Mouse (Mus musculus) erythroblast, adult 5-6 weeks (primary cell): ENCODE measurements around the gene Gm49366. TPM values are rescaled to one million over a fixed set of nuclear protein-coding genes. Genes with fewer than 3 reads are reported as not detected.
"Not testable (repeated sequence)": the region's sequence is repeated elsewhere in the genome, so short reads cannot be mapped to it uniquely, and the experiment has no call there.

ENCODE experiments used
- ATAC-seq: replicated peaks from 2 replicates; pipeline ENCODE4 v1.8.0; 2016; ENCODE audit warnings: moderate number of reproducible peaks, mild to moderate bottlenecking, moderate TSS enrichment, inconsistent platforms; ENCODE audit not compliant: poor library complexity, low FRiP score, severe bottlenecking
- total RNA-seq, 2 experiments: library from RNA; stranded (forward) in 1 of 2; stranded (reverse) in 1 of 2; fragments of 150-400 nt in 1 of 2; fragments of 200-764, 138-1000 nt in 1 of 2; gene quantifications; 2 replicates each; pipeline versions ENCODE4 v1.2.3 to v1.2.4; 2015 to 2017; ENCODE audit warnings: low replicate concordance in 2 of 2

Gm49366 gene
- total RNA-seq, 2 experiments from 2014 or later = not detected

DNA sequence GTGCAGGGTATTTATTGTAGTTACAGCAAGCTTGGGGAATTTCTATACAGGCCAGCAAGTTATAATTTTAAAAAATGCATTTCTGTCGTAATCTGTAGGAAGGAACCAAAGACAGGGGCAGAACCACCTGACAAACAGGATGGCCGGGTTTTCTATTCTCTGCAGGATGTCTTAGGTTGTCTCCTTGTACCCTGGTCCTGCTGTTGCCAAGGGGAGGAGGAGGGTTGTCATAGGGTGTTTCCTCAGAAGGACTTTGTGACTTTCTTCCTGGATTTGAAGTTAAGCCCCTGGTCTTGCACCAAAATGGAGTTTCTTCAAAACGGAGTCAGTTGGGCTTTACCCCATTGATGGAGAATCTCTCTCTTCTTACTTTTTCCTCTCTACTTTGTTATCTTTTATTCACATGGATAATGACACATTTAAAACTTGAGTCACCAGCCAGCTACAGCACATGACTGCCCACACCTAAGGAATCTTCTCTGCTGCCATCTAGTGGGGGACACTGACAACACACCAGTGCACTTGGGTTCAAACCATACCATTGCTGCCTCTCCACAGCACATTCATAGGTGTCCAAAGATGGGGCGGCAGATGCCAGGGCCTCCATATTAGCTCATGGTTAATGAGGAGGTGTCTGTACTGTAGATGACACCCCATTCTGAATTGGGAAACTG lies 7.9 kb upstream of the Gm49366 start:
- ATAC-seq = peak; percentile 92

DNA sequence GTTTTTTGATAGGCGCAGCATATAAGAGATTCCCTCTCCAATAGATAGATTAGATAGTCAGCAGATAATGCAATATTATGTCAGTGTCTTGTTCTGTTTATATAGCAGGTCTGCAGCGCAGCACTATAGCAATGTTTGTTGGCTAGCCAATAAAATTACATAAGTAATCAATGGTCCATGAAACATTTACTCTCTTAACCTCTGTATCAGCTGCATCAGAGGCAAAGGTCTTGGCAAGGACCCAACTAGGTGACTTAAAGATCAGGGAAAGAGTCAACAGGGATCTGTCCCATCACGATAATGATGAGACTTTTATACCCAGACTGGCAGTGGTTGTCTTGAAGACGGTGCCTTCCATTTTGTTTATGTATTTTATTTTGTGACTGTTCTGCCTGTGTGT lies 5.9 kb upstream of the Gm49366 start:
- ATAC-seq = no peak

DNA sequence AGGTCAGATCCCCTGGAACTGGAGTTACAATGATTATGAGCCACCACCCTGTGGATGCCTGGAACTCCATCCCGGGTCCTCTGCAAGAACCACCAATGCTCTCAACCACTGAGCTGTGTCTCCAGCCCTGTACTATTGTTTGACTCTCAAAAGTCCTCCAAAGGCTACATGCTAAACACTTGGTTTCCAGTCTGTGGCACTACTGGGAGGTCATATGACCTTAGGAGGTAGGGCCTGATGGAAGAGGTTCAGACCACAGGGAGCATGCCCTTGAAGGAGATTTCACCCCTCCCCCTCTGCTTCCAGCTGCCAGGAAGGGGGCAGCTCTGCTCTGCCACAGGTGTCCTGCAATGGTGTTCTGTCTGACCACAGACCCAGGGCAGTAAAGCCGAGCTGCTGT lies 5.4 kb upstream of the Gm49366 start:
- ATAC-seq = not testable (repeated sequence)

DNA sequence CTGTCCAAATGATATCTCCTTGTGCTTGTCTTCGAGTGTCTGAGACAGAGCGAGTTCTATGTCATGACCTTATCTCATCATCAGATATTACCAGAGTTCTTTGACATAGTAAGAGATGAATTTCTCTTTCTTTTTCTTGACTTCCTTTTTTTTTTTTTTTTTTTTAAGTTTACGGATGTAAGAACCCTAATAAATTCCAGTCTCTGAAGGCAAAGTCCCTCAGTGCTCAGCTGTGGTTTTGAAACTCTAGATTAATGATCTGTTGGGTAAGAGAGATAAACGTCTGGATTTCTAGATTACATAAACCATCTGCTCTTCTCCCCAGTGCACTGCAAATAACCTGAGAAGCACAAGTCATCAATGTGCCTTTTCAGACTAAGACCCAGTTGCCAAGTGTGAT lies 4.6 kb upstream of the Gm49366 start:
- ATAC-seq = no peak

DNA sequence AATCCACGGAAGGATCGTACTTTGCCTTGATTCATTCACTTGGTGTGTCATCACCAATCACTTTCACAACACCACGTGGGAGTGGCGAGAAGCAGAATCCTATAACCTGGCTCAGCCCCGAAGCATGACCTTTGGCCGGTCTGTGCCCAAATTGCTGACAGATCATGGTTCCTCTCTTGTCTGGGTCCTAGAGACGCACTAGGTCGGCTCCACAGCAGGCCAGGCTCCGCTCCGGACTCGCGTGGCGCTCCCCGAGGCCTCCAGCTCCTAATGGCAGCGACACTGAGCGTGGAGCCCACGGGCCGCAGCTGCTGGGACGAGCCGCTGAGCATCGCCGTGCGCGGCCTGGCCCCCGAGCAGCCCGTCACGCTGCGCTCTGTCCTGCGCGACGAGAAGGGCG lies 494 bp upstream of the Gm49366 start, which contains the start of gene Acot4:
TSS of gene Acot4 (plus strand) at position 139 of the 400 bp plus-strand sequence.
- ATAC-seq = not testable (repeated sequence)

DNA sequence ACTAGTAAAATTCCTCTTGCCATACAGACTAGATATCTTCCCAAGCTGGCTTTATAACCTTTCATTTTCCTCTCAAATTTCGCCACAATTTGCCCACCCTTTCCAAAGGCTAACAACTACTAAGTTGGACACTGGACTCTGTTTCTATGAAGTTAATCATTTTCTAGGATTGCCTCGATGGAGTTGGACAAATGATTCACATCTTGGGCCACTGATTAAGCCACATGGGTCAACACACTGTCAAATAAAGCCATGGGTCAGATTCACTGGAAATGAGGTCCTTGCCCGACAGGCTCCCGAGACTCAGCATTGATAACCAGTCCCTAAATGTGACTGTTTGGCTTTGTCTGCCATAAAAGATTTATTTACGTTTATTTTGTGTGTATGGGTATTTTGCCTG lies 3.5 kb downstream of the Gm49366 start:
- ATAC-seq = no peak

DNA sequence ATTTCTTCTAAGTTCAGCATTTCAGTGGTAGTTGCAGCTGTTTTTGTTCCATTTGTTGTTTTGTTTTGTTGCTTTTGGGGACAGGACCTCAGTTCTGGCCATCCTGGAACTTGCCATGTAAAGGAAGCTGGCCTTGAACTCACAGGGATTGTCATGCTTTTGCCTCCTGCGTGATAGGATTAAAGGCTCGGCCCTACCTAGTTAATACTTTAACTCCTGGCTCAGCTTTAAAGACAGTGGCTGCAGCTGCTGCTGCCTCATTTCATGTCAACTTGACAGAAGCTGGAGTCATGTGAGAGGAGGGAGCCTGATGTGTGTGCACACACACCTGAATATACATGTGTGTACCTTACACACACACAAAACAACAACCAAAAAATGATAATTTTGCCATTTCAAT lies 5.3 kb downstream of the Gm49366 start:
- ATAC-seq = no peak

DNA sequence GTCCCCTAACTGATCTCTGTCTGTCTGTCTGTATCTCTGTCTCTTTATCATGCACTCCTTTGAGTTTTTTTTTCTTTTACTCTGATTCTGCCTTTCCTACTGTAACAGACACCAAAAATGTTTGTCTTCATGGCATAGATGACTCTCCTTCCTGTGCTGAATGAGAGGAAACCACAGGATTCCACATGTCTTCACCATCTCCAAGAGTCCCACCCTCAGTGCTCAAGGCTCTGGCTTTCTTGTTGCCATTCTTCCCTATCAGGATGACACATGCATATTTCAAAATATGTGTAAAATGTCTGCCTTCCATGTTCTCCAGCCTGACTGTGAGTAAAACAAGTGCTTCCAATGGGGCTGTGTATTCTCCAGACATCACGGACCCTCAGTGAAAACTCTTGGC lies 8.2 kb downstream of the Gm49366 start:
- ATAC-seq = no peak

DNA sequence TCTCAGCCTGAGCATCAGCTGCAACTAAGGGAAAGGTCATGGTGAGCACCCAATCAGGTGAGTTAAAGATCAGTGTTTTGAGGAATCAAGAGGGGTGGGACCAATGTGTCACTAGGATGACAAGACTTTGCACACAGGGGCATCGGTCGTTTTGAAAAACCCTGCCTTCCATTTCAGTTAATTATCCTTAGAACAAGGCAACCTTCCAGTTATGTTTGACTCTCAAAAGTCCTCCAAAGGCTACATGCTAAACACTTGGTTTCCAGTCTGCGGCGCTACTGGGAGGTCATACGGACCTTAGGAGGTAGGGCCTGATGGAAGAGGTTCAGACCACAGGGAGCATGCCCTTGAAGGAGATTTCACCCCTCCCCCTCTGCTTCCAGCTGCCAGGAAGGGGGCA lies 12.0 kb downstream of the Gm49366 start:
- not testable (repeated sequence) for ATAC-seq

DNA sequence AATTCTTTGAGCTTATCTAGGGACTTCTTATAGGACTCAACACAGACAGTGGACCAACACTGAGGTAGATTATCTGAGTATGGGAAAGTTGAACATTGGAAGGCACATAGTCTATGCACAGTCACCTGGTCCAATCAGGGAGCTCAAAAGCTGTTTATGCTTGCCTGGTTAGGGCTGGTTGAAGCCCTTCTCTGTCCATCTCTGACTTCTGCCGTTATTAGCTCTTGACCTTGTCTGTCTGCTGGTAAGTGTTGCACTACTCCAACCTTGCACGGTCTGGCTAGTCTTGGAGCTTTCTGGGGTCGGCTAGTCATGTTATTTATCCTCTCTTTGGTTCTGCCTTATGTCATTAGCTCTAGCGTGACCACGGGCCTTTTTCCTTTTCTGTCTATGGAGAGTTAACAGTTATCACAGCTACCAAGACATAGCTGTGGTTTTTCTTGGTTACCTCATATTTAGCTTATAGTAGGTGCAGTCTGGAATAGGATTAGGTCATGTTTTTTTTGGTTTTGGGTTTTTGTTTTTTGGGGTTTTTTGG lies 13.3 kb downstream of the Gm49366 start, which contains the start of gene Acot3:
TSS of gene Acot3 (plus strand) at position 208 of the 538 bp plus-strand sequence.
- ATAC-seq = no peak

DNA sequence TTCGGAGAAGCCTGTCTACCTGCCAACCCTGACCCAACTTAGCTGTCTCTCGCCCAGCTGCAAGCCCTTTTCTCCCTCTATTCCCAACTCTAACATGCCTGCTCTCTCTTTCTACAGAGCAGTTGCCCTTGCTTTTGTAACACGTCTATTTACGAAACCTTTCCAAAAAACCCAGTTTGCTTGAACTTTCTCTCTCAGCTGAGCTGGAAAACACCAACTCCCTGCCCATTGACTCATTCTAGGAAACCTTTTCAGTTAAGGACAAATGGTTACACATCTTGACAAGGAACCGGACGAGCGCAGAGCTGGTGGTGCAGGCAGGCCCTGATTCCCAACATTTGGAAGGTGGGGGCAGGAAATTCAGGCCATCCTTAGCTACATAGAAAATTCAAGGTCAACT lies 13.9 kb downstream of the Gm49366 start:
- no peak for ATAC-seq

DNA sequence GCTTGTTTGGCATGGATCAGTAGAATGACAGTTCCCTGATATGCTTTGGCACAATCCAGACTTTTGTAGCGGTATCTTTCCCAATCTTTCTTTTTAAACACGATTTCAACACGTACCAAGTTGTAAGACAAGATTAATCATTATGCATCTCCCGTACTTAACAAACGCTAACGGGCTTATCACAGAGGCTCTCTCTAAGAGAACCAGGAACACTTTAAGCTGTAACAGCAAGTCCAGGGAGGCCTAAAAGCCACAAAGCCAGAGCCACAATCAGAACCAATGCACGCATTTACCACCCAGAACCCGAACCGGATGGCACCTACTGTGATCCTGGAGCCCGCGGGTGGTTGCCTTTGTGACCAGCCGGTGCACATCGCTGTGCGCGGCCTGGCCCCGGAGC lies 14.4 kb downstream of the Gm49366 start:
- ATAC-seq = no peak

DNA sequence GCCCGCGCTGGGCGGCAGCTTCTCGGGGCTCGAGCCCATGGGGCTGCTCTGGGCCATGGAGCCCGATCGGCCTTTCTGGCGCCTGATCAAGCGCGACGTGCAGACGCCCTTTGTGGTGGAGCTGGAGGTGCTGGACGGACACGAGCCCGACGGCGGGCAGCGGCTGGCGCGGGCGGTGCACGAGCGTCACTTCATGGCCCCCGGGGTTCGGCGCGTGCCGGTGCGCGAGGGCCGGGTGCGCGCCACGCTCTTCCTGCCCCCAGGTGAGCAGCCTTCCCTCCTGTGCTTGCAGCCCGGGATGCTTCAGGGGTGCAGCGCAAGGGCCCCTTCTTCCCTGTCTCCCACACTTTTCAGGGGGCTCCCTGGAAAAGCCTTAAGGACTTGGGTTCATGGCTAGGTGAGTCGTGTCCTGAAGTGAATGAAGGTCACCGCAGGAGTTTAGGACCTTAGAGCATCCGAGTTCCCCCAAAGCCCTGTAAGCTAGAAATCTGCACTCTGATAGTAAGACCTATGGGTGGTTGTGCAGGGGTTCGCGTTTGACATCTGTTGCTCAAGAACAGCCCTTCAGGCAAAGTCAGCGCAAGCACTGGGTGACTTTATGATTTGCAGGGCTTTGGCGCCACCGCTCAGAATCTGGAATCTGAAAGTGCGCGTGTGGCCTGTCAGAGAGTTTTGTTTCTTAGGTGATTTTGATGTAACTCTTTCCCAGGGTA lies 15.1 kb downstream of the Gm49366 start:
- ATAC-seq = no peak

DNA sequence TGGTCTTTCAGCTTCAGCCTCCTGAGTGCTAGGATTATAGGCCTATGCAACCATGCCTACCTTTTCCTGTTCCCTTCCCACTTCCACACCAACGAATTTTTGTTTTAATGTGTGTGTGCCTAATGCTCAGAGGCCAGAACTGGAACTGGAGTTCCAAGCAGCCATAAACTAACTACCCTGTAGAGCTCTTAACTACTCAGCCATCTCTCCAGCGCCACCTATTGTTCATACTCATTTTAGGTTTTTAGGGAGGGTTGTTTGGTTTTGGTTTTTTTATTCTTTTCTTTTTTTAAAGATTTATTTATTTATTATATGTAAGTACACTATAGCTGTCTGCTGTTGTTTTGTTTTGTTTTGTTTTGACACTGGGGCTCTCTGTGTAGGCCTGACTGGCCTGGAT lies 22.2 kb downstream of the Gm49366 start:
- no peak for ATAC-seq

DNA sequence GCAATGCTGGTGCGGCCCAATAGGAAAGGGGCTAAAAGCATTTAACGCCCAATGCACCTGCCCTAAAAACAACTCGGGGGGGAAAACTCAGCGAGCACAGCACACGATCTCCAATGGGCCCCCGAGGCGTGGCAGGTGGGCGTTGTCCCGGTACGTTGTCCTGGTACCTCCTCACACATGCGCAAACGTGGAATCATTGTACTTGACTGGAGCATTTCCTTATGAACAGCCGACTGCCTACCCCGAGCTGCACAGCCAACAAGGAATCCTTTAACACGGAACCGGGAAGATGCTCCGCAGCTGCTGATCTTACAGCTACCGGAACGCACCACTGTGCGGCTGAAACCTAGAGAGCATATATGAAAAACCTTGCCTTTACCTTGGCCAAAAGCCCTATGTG lies 23.6 kb downstream of the Gm49366 start:
- no peak for ATAC-seq

DNA sequence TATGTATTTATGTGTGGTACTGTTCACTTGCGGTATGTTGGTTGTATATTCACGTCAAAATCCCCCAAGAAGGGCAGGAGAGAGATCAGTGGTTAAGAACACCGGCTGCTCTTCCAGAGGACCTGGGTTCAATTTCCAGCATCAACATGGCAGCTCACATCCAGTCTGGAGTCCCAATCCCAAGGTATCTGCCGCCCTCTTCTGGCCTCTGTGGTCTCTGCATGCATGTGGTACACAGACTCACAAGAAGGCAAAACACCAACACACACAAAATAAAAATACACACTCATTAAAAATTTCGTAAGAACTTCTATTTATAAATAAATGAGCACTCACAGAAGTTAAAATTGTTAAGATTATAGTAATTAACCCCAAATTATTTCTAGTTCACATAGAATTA lies 24.5 kb downstream of the Gm49366 start:
- 0 out of 2 replicates have a peak, but pooled peaks have one; percentile 53 for ATAC-seq

DNA sequence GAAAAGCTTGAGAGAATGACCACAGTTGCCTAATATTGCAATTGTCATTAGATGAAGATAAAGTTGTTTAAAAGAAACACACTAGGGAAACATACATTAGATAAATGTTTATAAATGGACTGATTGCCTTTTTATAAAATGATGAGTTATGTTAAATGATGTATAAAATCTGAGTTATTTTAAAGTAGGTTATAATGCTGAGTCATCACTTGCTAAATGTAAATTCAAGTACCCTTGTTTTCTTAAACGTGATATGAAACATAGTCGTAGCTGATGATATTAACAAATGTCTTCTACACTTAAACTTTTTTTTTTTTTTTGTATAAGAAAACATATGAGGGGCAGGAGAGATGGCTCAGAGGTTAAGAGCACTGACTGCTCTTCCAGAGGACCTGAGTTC lies 25.1 kb downstream of the Gm49366 start:
- no peak for ATAC-seq

DNA sequence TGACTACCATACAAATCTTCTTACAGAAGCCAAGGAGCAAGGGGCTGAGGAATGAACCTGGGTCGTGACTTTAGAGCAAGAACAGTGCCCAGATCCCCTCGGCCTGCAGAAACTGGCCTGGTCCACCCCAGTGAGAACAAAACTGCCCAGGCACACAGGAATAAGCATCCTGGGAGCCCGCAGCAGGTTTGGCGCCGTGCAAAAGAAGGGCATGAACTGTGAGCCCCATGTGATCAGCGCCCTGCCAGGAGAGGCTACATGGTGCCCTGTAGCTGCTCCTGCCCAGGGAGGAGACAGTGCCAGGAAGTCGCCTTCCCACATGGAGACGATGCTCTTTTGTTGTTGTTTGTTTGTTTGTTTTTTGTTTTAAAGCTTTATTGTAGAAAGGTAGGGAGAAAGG lies 25.9 kb downstream of the Gm49366 start:
- ATAC-seq = no peak

DNA sequence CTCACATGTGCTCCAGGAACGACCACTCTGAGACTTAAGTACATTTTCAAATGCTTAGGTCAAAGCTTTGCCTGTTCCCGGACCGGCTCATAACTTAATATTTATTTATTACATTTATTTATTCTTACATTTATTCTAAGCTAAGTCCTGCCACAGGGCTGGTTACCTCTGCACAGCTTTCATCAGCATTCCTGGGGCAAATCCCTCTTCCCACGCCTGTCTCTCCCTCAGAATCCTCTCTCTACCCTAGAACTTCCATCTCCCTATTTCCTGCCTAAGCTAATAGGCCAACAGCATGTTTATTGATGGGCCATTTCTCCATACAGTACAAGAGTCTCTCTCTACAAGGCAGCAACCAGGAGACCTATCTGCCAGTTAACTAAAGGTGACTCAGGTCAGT lies 29.0 kb downstream of the Gm49366 start:
- ATAC-seq = no peak

DNA sequence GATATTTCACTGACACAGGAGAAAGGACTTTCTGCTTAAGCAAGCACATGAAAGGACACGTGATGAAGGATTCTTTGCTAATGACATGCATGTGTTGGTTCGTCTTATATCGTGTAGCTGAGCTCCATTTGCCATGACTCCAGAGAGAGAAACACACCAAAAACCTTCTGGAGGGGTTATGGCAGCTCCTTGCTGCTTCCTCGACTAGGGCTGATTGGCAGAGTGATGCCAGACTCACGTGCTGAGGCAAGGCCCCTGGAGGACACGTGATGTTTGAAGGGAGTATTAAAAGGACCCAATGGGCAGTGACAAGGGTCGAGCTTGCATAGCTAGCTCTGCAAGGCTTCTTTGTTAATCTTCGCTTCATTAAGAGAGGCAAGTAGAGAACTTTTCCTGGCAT lies 29.6 kb downstream of the Gm49366 start:
- ATAC-seq = no peak

DNA sequence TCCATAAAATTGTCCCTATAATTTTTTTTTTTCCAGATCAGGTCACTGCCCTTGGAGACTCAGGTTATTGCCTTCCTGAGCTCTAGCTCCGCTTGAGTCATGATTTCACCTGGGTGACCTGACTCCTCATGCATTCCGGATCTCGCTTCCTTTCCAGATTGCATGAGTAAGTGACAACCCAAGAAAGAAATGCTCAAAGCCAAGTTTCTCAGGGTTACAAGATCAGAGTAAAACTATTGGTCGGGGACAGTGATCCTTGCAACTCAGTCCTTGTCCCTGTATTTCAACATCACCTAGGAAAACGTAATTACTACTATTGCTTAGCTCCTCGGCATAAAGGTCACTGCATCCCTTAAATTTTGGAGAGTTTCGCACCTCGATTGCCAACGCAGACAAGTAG lies 30.3 kb downstream of the Gm49366 start, which contains the start of gene Acot5:
TSS of gene Acot5 (plus strand) at position 340 of the 400 bp plus-strand sequence.
- no peak for ATAC-seq
